Mouse (Mus musculus) limb, embryonic 11.5 days (tissue): ENCODE measurements around the gene Tgoln1. TPM values are rescaled to one million over a fixed set of nuclear protein-coding genes. Genes with fewer than 3 reads are reported as not detected.

ENCODE experiments used
- ATAC-seq: fragments of 200-750 bp; cut with Nextera tagmentation; 2 replicates; pipeline ENCODE4 v1.8.0; 2017; ENCODE audit warnings: low read depth; ENCODE audit not compliant: insufficient number of reproducible peaks, low FRiP score, low TSS enrichment
- DNase-seq: peaks from one replicate; pipeline ENCODE4 v3.0.0-alpha.2; 2015; ENCODE audit warnings: low spot score
- H3K27ac ChIP-seq: fragments of 300-500 bp; sonication (generic); replicated peaks from 2 replicates; pipeline ENCODE4 v1.5.1; 2014; ENCODE audit warnings: low read depth, mild to moderate bottlenecking, low read length
- H3K27me3 ChIP-seq: fragments of 300-500 bp; sonication (generic); 2 replicates; pipeline ENCODE4 v1.6.1; 2014; ENCODE audit warnings: mild to moderate bottlenecking, low read length, mixed read lengths; ENCODE audit not compliant: control insufficient read depth, insufficient read depth
- H3K36me3 ChIP-seq: fragments of 300-500 bp; sonication (generic); 2 replicates; pipeline ENCODE4 v1.6.1; 2014; ENCODE audit warnings: mild to moderate bottlenecking, low read length, moderate library complexity, mixed read lengths; ENCODE audit not compliant: control insufficient read depth, insufficient read depth
- H3K4me1 ChIP-seq: fragments of 300-500 bp; sonication (generic); 2 replicates; pipeline ENCODE4 v1.6.1; 2014; ENCODE audit warnings: low read length, mixed read lengths; ENCODE audit not compliant: control insufficient read depth, insufficient read depth
- H3K4me2 ChIP-seq: fragments of 300-500 bp; sonication (generic); 2 replicates; pipeline ENCODE4 v1.6.1; 2014; ENCODE audit warnings: low read depth, mild to moderate bottlenecking, moderate library complexity; ENCODE audit not compliant: severe bottlenecking
- H3K4me3 ChIP-seq: fragments of 300-500 bp; sonication (generic); 2 replicates; pipeline ENCODE4 v1.5.1; 2014; ENCODE audit warnings: low read depth, low read length
- H3K9ac ChIP-seq: fragments of 300-500 bp; sonication (generic); 2 replicates; pipeline ENCODE4 v1.6.1; 2014; ENCODE audit warnings: mild to moderate bottlenecking, low read length
- H3K9me3 ChIP-seq: fragments of 300-500 bp; sonication (generic); 2 replicates; pipeline ENCODE4 v1.6.1; 2016; ENCODE audit warnings: low read length; ENCODE audit not compliant: control insufficient read depth
- WGBS: fragments of 180-500 bp; shearing (Covaris S2); extraction: QIAGEN DNeasy Blood & Tissue Kit; methylation state at CpG from one replicate; pipeline ENCODE4 v1.1.7; 2014; 5-methylcytosine and 5-hydroxymethylcytosine counted together
- polyA plus RNA-seq: library from polyadenylated mRNA; unstranded; fragments of >200 nt; fragmentation: Nextera tagmentation; extraction: Ambion mirVana; gene quantifications from 2 replicates; pipeline ENCODE4 v1.2.1, GENCODE M21; 2014

The Tgoln1 gene
- polyA plus RNA-seq, 1 experiment from 2014 or later = 24.6 TPM

- Histone ChIP-seq H3K36me3 (peaks cover 3% of the 10 kb centered on the region), H3K9me3 (no peaks in the 10 kb centered on the region), H3K4me1 (no peaks in the 10 kb centered on the region), H3K9ac (no peak overlapping the region), H3K27ac (no peak overlapping the region), H3K4me3 (no peak overlapping the region), H3K4me2 (no peak overlapping the region), H3K27me3 (no peaks in the 10 kb centered on the region)
- ATAC-seq (no peak), DNase-seq (no peak)
- WGBS = 89% methylated on average over 3 of the region's 3 CpGs
Observed at GRCm38 (mm10) chr6:72636940-72637339, 20.1 kb upstream of the Tgoln1 start.

DNA sequence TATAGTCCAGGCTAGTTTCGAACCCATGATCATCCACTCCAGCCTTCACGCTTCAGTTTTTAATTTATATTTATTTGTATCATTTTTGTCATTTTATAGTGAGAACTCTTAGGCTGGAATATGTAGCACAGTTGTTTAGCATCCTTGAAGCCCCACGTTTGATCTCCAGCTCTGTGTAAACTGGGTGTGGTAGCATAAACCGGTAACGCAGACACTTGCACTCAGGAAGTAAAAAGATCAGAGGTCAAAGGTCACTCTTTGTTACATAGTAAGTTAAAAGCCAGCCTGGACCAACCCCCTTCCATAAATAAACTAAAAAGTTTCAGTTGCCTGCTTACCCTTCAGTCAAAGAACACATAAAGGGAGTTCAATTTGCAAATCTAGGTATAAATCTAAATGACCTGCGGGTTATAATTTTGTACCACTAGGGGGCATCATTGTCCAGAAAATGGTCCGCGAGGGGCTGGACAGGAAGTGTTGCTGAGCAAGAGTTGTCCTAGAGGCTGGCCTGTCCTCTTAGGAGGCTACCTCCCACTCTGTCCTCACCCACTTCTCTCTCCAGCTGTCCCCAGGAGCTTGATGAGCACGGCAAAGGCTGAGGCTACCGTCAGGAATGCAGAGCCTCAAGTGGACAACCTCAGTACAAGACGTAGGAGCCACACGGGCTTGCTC is 19.1 kb upstream of the Tgoln1 start:
- no peak overlapping the region for H3K9ac ChIP-seq
- no peaks in the 10 kb centered on the region for H3K4me1 ChIP-seq
- WGBS = 50% methylated on average over 12 of the region's 12 CpGs
- peak; percentile 37; the same call in 1 of the 2 replicates for ATAC-seq
- no peaks in the 10 kb centered on the region for H3K27me3 ChIP-seq
- no peak overlapping the region for H3K4me3 ChIP-seq
- H3K27ac ChIP-seq = no peak overlapping the region; the same call in 1 of the 2 replicates
- no peaks in the 10 kb centered on the region for H3K9me3 ChIP-seq
- no peak overlapping the region for H3K4me2 ChIP-seq
- peak; percentile 76 for DNase-seq
- peaks cover 3% of the 10 kb centered on the region for H3K36me3 ChIP-seq

- Histone ChIP-seq H3K36me3 (peaks cover 6% of the 10 kb centered on the region; the same call in 1 of the 2 replicates), H3K27ac (no peak overlapping the region), H3K4me2 (no peak overlapping the region), H3K4me1 (no peaks in the 10 kb centered on the region), H3K4me3 (no peak overlapping the region), H3K27me3 (no peaks in the 10 kb centered on the region), H3K9ac (no peak overlapping the region), H3K9me3 (no peaks in the 10 kb centered on the region)
- 74% methylated on average over 10 of the region's 10 CpGs for WGBS
- ATAC-seq (no peak), DNase-seq (no peak)
Observed at GRCm38 (mm10) chr6:72634311-72634710, 17.5 kb upstream of the Tgoln1 start.

- Histone ChIP-seq H3K4me2 (no peak overlapping the region), H3K27ac (no peak overlapping the region), H3K9ac (no peak overlapping the region), H3K27me3 (no peaks in the 10 kb centered on the region), H3K4me1 (no peaks in the 10 kb centered on the region), H3K9me3 (no peaks in the 10 kb centered on the region), H3K4me3 (no peak overlapping the region), H3K36me3 (peaks cover 10% of the 10 kb centered on the region; the same call in 1 of the 2 replicates)
- DNase-seq (no peak), ATAC-seq (no peak)
- 71% methylated on average over 6 of the region's 6 CpGs for WGBS
Observed at GRCm38 (mm10) chr6:72631700-72632099, 14.9 kb upstream of the Tgoln1 start.

- Histone ChIP-seq H3K4me3 (no peak overlapping the region), H3K4me1 (no peaks in the 10 kb centered on the region), H3K9ac (no peak overlapping the region), H3K27me3 (no peaks in the 10 kb centered on the region), H3K9me3 (no peaks in the 10 kb centered on the region), H3K36me3 (peaks cover 12% of the 10 kb centered on the region; the same call in 1 of the 2 replicates), H3K27ac (no peak overlapping the region), H3K4me2 (no peak overlapping the region)
- 84% methylated on average over 14 of the region's 14 CpGs for WGBS
- no peak for DNase-seq
- ATAC-seq = no peak
Observed at GRCm38 (mm10) chr6:72630961-72631360, 14.2 kb upstream of the Tgoln1 start.

- ATAC-seq (no peak), DNase-seq (no peak)
- no peaks in the 10 kb centered on the region for H3K4me1 ChIP-seq
- no peak overlapping the region for H3K9ac ChIP-seq
- no peaks in the 10 kb centered on the region for H3K27me3 ChIP-seq
- H3K27ac ChIP-seq = no peak overlapping the region
- H3K36me3 ChIP-seq = peaks cover 13% of the 10 kb centered on the region; the same call in 1 of the 2 replicates
- H3K4me3 ChIP-seq = no peak overlapping the region
- 91% methylated on average over 2 of the region's 2 CpGs for WGBS
- no peak overlapping the region for H3K4me2 ChIP-seq
- no peaks in the 10 kb centered on the region for H3K9me3 ChIP-seq
Observed at GRCm38 (mm10) chr6:72630370-72630769, 13.6 kb upstream of the Tgoln1 start.

DNA sequence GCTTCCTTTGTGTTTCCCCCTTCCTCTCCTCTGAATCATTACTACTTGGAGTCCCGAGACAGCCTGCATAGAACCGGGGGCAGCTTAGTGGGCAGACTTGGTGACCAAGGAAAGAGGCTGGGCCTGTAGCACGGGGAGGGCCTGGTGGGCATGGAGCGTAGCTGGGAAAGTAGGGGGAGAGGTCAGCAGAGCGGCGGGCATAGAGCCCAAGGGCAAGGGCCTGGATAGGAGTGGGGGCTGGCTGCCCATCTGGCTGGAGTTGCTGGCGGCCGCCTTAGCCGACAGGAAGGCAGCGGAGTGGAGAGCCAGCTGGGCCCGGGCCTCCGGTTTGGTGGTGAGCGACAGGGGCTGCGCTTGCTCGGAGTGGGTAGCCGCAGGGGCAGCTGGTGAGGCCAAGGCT is 10.5 kb upstream of the Tgoln1 start:
- 93% methylated on average over 16 of the region's 16 CpGs for WGBS

DNA sequence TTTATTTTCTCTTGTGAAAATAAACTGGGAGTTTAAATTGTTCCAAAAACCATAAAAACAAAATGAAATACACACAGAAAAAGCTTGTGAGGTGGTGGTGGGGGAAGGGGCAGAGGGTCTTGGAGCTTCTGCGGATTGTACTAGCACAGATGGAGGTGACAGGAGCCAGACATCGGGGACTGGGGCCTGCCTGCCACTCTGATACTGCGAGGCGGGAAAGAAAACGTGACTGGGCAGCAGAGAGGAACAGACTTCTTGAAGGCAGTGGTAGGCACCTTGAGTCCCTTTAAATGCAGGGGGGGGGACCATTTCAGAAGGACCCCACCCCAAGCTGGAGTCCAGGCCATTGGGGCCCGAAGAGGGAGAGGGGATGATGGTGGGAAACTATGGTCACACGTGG is 9.6 kb upstream of the Tgoln1 start:
- ATAC-seq (no peak), DNase-seq (no peak)
- 85% methylated on average over 7 of the region's 7 CpGs for WGBS
- Histone ChIP-seq H3K4me3 (no peak overlapping the region), H3K36me3 (peaks cover 10% of the 10 kb centered on the region; the same call in 1 of the 2 replicates), H3K27me3 (no peaks in the 10 kb centered on the region), H3K27ac (no peak overlapping the region), H3K9me3 (no peaks in the 10 kb centered on the region), H3K9ac (no peak overlapping the region), H3K4me2 (no peak overlapping the region), H3K4me1 (no peaks in the 10 kb centered on the region)

More for the DNA sequence above, 10.5 kb upstream of the Tgoln1 start:
- no peak overlapping the region for H3K9ac ChIP-seq
- no peak overlapping the region for H3K4me3 ChIP-seq
- no peaks in the 10 kb centered on the region for H3K4me1 ChIP-seq
- H3K27me3 ChIP-seq = no peaks in the 10 kb centered on the region
- no peak for DNase-seq
- no peak overlapping the region for H3K27ac ChIP-seq
- peaks cover 12% of the 10 kb centered on the region; the same call in 1 of the 2 replicates for H3K36me3 ChIP-seq
- H3K4me2 ChIP-seq = no peak overlapping the region
- H3K9me3 ChIP-seq = no peaks in the 10 kb centered on the region
- ATAC-seq = no peak
